Mouse (Mus musculus) gastrocnemius, postnatal 25 days (tissue): ENCODE measurements around the gene Sltm. TPM values are rescaled to one million over a fixed set of nuclear protein-coding genes. Genes with fewer than 3 reads are reported as not detected.
A peak's percentile ranks its signal among the peaks of the same experiment; 100 is the strongest.
"Not testable (repeated sequence)": the region's sequence is repeated elsewhere in the genome, so short reads cannot be mapped to it uniquely, and the experiment has no call there.

Source experiments
- DNase-seq: peaks from one replicate; pipeline ENCODE4 v3.0.0; 2022
- long read RNA-seq, 2 experiments: library from polyadenylated mRNA; stranded (forward); transcript quantifications; one replicate each; pipeline ENCODE4 v2.0.0; 2021
- total RNA-seq, 2 experiments: library from RNA; stranded (reverse); gene quantifications; 1 replicate in 1 of 2; 2 replicates in 1 of 2; pipeline ENCODE4 v1.2.3; 2021

The Sltm gene
- total RNA-seq = 10 to 100 TPM; 13.7 to 14.8 TPM
- long read RNA-seq, experiment 1, partial matches to known transcripts = 1 of 4 reads
- long read RNA-seq, experiment 1, other reads (novel, unspliced or antisense) = 1 of 4 reads
- long read RNA-seq, experiment 2, transcript Sltm-206 (21 exons, 3,755 nt) = major isoform, 5 of 15 reads
- long read RNA-seq, experiment 2, partial matches to known transcripts = 2 of 15 reads
- long read RNA-seq, experiment 2, other reads (novel, unspliced or antisense) = 5 of 15 reads

GRCm38 (mm10) chr9:70542305-70543041, at the start of gene Sltm:
Gene Sltm (plus strand): TSS chr9:70542754.
- peak; percentile 99 for DNase-seq

DNA sequence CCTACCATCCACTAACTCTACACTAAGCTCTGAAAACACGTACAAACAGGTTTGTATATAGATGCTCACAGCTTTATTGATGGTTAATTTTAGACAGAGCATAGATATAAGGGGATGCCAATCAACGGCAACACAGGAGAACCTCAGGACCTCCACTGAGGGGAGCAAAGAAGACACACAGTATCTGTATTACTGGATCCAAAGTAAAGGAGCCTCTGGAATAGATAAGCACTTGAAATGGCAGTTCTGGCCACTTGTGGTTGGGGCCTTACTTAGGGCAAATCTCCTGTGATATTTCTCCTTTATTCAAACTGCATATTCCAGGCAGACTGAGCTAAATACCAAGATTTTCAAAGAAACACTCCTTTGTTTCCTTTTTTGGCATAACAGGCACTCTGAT, 49.5 kb upstream of the Sltm start:
- no peak for DNase-seq

DNA sequence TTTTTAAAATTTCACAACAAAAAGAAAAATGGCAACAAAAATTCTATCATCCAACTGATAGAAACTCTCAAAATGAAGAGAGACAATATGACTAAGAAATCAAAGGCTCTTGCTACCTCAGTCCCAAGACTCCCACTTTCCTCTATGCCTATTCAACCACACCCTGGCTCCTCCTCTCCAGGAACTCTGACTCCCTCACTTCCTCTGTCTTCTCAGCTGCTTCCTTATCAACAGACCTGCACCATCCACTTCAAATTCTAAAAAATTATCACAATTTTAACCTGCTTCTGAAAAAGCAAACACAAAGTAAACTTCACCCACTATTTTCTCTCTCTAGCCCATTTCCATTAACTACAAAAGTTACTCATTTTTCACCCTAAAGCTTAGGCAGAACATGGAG, 45.6 kb upstream of the Sltm start:
- DNase-seq = no peak

DNA sequence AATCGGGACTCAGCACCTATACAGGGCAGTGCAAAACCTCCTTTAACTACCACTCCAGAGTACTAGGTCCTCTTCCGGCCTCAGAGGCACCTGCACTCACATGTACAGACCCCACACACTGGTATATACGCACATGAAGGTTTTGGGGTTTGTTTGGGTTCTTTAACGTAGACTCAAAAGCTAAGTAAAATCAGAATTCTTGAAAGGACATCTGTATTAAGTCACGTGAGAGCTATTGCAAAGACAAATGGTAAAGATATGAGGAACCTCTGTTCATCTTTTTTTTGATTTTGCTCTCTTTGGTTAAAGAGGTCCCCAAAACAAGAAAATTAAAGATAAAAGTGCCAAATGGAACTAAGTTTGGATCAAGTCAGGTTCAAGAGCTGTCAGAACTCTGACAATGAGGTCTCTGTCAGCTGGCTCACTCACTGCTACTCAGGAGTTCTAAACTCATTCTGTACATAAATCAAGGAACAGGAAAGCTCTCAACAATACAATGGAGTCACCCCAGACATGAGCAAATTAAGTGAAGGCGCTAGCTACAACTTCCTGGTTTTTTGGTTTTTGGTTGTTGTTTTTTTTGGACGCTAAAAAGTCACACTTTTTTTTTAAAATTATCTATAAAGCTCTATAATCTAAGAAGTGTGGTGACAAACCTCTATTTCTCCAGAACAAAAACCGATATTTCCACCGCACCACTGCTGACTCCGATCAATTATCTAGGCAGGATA, 40.1 kb upstream of the Sltm start:
- DNase-seq = no peak

DNA sequence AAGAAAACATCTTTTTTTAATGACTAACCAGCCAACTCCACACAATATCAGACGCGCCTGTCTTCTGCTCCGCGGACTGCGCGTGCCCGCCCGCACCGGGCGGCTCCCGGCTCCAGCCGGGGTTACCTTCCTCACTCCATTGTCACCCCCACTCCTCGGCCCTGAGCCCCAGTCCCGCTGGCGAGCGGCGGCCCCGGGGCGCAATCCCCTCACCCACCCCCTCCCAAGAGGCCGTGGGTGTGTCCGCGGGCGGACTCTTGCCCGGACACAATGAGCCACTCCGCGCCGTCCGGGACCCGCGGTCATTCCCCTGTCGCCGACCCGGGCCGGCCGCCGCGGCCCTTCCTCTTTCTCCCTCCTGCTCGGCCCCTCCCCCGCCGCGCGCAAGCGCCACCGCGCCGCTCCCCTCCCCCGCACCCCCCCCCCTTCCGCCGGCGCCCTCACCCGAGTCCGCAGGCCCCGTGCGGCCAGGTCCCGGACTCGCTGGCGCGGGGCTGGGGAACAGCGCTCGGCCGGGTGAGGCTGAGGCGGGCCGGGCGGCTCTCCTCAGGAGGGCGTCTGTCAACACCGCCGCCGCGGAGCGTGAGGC, 39.4 kb upstream of the Sltm start:
- DNase-seq = no peak

DNA sequence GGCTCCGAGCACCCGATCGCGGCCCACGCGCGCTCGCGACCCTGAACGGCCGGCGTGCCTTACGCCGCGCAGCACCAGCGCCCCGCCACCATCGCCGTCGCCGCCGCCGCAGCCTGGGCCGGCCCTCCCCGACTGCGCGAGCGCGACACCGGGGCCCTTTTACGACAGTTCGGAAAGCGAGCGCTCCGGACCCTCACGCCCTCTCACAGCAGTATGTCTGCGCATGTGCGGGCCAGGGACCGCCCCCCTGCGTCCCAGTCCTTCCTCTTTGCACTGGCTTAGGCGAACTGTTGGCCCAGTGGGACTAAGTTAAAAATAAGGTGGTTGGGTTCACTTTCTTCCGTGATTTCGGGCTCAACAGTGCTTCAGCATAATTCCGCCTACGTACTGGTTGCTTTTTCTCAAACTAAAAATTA, 38.9 kb upstream of the Sltm start, which contains the start of gene Rnf111:
Gene Rnf111 (minus strand): TSS at position 100 of the 416 bp plus-strand sequence.
- DNase-seq = peak; percentile 98

- no peak for DNase-seq
These were observed 36.4 kb upstream of the Sltm start for GRCm38 (mm10) chr9:70506186-70506585.

- no peak for DNase-seq
These were observed 35.8 kb upstream of the Sltm start for GRCm38 (mm10) chr9:70506787-70507186.

DNA sequence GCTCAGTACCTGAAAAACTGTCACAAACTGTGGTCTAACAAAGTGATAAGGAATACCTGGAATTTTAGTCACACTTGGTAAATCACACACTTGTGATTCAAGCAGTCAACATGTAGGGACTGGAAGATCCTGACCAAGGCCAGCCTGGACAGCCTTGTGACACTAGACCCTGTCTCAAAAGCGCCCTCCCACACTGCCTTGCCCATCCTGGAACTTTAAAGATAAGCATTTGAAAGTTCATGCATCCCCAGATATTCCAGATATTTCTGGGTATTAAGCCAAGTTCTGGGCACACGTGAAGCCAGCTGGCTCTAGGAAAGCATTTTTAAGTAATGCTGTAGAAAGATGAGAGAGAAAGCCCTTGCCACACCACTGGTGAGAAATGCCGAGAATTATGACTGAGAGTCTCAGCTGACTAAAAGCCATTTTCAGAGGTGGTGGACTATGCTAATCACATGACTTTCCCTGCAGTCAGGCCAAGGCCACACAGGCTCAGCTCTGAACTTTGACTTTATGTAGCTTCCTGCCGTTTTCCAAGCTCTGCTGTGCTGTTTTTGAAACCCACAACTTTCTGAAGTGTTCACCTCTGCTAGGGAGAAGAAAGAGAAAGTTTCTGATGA, 32.5 kb upstream of the Sltm start:
- peak; percentile 11 for DNase-seq

DNA sequence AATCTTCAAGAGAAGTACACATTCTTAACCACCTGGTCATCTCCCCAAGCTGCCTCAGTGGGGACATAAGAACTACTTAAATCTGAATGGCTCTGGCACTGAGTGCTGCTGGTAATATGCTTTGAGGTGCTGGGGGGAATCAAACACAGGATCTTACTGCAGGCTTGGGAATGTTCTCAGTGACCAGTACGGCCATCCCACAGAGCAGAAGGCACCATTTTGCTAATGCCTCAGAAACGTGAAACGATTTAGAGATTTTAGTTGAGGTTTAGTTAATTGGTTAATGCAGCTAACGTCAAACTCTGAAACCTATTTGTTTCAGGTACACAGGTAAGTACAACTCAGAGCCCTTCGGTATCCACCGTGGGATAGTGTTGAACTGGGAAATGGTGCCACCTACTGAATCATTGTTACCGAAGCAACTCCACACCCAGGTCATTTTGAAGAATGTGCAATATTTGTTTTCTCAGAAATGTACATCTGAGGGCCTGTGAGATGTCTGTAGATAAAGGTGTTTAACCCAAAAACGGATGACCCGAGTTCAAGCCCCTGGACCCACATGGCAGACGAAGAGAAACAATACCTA, 31.5 kb upstream of the Sltm start:
- DNase-seq = no peak

DNA sequence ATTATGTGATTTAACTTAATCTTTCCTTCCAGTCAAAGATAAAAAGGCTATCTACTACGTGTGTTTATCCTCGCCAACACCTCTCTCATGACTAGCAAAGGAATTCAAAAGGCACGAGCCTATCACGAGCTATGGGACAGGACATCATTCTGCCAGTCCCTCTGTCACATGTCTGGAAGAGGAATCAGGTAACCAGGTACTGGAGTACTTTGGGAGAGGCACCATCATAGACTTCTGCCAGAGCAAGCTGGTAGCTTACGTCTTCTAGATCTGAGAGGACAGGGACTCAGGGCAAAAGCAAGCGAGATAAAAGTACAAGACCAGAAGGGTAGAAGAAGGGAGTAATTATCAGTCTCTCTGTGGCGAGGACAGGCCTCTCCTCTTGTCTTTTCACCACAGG, 30.9 kb upstream of the Sltm start:
- DNase-seq = no peak

DNA sequence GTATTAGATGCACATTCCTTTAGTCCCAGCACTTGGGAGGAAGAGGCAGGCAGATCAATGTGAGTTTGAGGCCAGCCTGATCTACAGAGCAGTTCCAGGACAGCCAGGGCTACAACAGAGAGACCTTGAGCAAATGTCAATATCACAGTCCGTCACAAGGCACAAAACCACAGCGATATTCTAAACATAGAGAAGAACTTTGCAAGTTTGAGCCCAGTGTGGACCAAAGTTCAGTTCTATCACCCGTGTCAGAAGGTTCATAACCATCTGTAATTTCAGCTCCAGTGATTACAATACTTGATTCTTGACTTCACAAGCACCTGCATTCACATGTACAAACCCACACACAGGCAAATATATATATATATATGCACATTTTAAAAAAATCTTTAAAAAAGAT, 21.9 kb upstream of the Sltm start:
- no peak for DNase-seq

DNA sequence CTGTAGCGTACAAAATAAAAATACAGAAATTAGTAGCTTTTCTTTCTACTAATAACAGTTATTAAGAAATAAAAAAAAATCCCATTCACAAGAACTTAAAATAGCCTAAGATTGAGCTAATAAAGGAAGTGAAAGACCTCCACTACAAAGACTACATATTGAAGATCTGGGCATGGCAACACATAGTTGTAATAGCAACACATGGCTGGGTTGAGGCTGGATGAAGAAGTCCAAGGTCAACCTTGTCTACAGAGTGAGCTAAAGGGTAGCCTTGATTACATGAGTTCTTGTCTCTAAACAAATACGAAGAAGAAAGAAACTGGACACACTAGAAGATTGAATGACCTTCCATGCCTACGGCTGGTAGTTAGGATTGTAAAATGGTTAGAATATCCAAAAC, 18.7 kb upstream of the Sltm start:
- no peak for DNase-seq

DNA sequence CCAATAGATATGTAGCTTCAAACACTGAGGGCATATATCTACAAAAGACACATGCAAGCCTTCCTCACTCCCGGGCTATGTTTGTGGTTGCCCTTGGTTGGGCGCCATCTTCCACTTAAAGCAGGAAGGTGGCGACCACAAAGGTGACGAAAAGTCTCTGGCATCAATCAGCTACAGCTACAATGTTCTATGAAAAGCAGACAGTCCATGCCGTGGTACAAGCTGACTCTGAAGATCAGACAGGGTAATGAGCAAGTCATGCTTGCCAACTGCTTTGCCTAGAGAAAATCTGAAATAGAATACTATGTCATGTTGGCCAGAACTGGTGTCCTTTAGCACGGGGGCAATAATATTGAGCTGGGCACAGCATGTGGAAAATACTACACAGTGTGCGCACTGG, 18.2 kb upstream of the Sltm start:
- peak; percentile 23 for DNase-seq

DNA sequence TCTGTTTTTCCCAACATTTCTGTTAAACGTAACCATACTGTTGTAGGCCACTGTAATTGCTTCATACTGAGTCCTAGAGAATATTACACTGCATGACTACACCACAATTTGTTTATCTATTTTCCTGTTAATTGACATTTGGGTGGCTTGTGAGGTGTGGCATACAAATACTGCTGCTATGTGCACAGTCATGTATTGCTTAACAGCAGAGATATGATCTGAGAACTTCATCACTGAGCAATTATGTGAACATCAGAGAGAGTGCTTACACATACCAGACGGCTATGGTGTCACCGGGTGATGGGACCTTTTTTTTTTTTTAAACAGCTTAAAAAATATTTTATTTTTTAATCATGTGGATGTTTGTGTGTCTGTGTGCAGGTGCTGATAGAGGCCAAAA, 9.2 kb upstream of the Sltm start:
- DNase-seq = no peak

- no peak for DNase-seq
These were observed 970 bp upstream of the Sltm start for GRCm38 (mm10) chr9:70541584-70541983.

DNA sequence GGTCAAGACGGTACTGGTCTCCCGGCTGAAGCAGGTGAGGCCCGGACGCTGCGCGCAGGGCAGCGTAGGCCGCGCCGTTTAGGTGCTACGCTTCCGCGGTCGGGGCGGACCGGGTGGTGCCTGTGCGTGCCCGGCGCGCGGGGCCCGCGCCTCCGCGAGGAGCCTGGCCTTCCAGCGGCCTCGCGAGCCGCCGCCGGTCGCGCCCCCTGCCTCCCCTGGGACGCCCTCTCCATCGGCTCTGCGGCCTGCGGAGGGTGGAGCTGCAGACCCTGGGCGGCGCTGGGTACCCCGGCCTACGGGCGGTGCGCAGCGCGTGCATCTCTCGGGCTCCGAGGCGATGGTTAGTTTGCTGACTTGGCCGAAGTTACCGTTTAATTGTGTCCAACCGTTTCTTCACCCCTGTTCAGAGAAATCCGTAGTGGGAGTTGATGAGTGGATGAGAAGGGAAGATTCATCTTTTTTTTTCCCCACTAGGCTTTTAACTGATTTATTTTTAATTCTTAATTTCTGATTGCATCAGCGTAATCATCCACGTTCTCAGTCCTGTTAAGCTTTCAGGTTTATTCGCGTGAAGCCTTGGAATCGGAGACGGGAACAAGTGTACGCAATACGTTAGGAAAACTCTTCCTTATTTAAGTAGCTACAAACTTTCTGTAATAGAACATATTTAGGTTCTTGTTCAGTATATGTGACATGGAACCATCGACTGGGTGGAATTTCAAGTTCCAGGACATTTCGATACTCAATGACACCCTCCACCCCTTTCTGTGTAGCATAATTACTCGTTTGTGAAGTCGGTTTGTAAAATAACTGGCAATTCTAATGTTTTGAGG, 710 bp downstream of the Sltm start:
- DNase-seq = no peak

- no peak for DNase-seq
These were observed 1.4 kb downstream of the Sltm start for GRCm38 (mm10) chr9:70543985-70544384.

DNA sequence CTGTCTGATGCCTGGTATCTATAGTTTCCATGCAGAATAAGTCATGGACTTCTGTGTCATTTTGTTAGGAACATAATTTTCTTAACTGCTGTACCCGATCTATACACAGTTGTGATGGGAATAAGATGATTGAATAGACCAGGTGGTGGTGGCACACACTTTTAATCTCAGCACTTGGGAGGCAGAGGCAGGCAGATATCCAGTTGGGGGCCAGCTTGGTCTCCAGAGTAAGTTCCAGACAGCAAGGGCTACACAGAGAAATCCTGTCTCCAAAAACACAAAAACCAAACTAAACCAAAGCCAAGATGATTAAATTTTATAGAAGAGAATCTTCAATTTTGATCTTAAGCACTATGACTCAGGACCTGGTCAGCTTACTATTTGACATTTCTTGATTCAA, 2.3 kb downstream of the Sltm start:
- DNase-seq = no peak

GRCm38 (mm10) chr9:70546576-70546975, 4.0 kb downstream of the Sltm start:
- DNase-seq = not testable (repeated sequence)

GRCm38 (mm10) chr9:70548304-70548703, 5.8 kb downstream of the Sltm start:
- DNase-seq = no peak
